Mouse (Mus musculus): ENCODE results near the gene Cdc42se2.

Cdc42se2 gene

DNA sequence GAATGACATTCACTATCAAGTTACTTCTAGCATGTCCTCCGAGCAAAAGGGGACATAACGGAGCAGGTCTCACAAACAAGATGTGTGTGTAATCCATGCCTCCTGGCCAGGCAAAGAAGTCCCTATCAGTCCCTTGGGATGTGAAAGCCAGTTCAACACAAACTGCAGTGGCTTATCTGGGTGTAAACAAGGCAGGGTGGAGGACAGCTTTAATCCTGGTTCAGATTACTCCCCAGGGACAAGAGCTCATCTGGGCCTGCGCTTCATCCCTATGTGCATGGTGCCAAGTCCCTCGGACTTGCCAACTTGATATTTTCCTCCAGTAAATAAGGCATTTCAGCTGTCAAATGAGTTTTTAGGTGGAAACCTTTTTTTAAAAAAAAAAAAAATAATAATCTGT is 36.0 kb downstream of the Cdc42se2 start:
- DNase-seq = no peak

DNA sequence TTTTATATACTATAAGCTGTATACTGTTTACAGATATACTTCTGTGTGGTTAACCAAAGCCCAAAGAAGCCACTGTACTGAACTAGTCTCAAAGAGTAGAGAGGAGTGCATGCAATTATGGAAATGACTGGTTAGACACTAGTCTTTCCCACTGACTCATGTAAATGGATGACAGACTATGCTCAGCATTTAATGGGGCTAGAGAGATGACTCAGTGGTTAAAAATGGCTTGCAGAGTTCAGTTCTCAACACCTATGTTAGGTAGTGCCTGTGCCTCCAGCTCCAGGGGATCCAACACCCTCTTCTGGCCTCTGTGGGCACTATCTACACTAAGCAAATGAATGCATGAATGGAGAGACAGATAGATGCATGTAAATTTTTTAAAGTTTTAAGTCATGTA is 38.6 kb downstream of the Cdc42se2 start:
- no peak for DNase-seq

DNA sequence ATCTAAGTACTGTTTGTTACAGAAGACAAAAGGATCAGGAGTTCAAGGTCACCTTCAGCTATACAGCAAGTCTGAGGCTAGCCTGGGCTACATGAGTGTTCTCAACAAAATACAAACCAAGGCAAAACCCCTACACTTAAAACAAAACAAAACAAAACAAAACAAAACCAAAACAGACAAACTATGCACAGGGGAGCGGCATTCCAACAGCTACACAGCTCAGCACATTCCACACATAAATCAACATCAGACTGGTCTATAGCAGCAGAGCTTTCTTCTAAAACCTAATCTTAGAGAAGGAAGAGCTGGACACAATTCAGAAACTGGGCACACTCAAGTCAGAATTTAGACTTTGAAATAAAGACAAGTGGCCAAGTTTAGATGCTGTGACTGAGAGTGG is 43.2 kb downstream of the Cdc42se2 start:
- DNase-seq = no peak

DNA sequence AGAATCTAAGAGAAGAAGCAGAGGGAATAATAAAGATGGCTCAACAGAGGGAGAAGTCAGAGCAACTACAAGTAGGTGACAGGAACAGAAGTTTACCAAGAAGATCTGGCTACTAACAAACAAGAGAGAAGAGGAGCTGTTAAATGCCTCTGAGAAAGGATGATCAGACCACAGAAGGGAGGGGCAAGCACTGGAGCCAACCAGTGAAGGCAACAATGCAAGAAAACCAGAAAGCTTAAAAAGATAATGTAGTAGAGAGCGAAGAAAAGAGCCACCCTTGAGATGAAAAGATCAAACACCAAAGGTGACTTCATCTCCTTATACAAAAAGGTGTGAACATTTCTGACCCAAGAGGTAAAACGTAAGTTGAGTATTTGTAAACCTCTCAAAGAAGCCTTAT is 46.1 kb downstream of the Cdc42se2 start:
- DNase-seq = no peak

DNA sequence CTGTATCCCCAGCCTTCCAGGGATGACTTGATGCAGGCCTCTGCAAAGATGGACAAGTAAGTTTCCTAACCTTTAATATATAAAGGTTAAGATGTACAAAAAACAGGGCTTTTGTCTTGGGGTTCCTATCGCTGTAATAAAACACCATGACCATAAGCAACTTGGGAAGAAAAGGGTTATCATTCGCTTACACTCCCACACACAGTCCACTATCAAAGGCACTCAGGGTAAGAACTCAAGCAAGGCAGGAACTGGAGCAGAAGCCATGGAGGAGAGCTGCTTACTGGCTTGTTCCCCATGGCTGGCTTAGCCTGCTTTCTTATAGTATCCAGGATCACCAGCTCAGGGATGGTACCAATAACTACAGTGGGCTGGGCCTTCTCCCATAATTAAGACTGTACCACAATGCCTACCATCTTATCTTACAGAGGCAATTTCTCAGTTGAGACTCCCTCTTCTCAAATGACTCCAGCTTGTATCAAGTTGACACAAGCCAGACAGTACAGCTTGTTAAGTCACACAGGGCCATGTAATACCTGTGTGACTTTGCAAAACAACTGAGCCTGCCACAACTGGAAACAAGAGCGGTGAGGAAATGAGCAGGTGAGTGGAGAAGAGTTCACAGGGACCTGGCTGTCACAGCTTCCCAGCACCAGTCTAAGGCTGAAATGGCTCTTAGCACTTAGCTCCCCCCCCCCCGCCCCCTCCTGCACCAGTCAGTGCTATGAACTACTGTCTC is 48.3 kb downstream of the Cdc42se2 start:
- DNase-seq = no peak

DNA sequence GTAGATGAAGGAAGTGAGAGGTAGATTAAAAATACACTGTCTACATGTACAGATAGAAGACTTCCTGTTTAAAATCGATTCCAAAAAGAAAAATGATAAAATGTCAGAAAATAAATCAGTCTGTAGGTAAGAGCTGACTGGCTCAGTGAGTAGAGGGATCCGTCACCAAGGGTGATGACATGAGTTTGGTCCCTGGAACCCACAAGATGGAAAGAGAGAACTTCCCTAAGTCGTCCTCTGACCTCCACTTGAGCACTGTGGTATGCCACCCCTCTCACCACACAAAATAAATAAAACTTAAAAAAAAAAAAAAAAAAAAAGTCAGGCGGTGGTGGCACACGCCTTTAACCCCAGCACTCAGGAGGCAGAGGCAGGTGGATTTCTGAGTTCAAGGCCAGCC is 50.6 kb downstream of the Cdc42se2 start:
- no peak for DNase-seq

DNA sequence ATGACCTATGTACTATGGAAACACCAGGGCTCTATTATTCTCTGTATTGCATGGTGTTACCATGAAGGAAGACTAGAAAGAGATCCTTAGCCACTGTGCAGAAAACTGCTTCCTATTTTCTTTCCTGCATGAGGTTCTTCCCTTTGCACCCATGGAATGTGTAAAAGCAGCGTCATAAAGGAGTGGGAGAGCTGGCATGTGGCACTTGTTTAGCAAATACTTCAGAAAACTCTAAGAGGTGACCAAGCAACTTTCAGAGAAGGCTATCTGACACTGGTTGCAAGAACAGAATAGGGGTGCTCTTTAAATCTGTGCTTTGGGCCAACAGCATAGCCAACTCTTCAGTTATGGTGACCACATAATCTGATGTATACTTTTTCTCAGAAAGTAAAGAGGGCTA is 52.4 kb downstream of the Cdc42se2 start:
- no peak for DNase-seq

DNA sequence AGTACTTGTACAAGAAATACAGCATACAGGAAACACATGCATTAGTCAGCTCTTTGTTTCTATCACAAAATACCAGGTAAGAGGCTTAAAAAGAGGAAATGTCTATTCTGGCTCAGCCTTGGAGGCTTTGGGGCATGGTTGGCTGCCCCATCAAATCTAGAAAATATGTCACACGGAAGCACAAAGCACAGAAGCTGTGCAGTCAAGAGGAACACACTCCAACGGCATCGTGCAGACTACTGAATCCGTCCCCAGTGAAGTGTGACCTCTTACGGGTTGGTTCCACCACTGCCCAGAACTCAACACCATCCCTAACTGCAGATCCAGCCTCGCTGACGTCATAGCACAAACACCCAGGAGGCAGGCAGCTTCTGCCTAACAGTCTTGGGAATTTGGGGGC is 53.9 kb downstream of the Cdc42se2 start:
- peak; percentile 10 for DNase-seq

DNA sequence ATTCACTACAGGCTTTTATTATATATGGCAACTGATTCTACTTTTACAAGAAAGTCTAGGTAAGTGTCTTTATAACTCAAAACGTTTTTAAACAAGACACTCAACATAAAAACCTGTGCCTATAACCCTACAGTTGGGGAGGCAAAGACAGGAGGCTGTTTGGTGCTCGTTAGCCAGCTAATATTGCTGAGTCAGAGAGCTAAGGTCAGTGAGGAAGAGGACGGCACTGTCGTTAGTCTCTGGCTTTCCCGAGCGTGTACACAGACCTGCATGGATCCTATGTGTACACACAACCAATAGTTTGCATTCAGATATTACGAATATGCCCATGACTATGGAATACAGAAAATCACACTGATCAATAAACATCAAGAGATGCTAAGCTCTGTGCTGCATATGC is 56.1 kb downstream of the Cdc42se2 start:
- DNase-seq = no peak

DNA sequence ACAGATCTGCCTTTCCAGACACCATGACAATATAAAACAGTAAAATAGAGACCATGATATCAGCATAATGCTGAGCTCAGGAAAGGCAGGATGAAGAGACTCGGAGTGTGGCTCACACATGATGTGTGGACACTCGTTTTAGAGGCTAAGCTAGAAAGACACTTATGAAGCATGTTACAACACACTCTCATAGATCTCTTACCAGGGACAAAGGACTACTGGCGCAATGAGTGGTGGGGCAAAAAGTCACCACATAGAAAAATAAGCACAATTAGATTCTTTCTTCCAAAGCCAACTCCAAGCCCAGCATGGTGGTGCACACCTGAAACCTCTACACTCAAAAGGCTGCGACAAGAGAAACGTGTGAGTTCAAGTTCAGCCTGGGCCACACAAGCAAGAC is 56.5 kb downstream of the Cdc42se2 start:
- no peak for DNase-seq

DNA sequence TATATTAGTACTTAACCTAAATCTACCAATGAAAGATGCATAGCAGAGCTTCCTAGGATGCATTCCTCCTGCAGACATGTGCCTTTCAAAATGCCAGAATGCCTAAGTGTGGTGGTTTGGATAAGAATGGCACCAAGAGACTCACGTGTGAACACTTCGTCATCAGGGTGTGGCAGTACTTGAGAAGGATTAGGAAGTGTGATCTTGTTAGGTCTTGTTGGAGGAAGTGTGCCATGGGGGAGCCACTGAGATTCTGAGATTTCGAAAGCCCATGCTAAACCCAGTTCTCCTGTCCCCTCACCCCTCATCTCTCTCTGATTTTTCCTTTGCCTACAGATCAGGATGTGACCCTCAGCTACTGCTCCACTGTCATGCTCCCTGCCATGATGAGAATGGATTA is 58.2 kb downstream of the Cdc42se2 start:
- no peak for DNase-seq

DNA sequence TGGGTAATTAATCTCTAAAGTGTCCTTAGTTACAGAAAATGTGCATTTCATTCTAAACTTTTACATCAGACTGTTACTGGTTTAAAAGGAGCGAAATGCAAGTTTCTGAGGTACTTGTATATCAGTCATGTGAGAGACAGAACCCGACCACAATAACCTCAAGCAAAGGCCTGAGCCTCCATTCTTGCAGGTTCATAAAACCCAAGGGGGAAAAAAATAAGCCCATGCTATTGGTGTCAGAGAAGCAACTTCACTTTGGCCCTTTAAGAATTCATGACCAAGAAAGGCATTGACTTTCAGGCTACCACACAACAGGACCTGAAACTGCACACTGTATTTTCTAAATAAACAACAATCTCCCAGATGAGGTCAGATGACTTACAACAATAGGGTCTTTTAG is 59.1 kb downstream of the Cdc42se2 start:
- DNase-seq = no peak

DNA sequence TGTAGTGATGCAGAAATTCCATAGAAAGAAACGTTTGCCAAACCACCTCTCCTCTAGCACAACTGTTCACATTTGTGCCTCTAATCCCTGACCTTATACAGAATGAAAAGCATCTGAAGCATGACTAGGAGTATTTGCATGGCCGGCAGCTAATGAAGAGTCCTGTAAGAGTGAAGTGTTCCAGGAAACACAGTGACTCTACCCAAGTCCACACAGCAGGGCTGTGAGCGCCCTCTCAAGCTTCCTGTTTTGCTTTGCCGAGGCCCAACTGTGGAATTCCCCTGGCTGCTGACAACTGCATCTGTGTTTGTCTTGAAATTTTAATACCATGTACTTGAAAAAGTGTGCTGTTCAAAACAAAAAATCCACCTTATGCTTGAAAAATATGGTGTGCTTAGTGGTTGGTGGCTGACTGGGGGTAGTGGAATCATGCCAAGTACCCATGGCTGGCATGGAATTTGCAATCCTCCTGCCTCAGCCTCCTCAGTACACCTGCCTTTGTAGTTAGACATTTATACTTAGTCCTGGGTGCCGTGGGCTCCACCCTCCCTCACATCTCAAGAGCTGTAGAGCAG is 60.1 kb downstream of the Cdc42se2 start:
- no peak for DNase-seq

DNA sequence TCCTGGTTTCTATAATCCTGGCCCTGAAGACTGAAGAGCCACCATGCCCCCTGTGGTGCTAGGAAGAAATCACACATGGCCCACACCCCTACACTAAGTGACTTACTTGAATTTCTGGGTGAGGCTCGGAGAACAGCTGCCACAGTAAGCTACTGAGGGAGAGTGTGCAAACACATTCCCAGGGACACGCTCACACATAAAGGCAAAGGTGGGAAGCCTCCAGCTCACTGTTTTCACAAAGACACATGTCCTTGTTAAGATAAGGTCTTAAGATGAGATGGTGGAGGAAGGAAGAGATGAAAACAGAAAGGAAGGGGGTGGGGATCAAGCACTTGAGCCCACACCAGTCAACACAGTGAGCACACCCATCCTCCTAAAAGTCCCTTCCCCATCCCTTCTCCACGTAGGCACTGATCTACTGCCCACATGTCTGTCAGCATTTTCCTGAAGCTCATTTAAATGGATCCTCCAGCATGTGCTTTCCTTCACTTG is 60.9 kb downstream of the Cdc42se2 start:
- DNase-seq = no peak

DNA sequence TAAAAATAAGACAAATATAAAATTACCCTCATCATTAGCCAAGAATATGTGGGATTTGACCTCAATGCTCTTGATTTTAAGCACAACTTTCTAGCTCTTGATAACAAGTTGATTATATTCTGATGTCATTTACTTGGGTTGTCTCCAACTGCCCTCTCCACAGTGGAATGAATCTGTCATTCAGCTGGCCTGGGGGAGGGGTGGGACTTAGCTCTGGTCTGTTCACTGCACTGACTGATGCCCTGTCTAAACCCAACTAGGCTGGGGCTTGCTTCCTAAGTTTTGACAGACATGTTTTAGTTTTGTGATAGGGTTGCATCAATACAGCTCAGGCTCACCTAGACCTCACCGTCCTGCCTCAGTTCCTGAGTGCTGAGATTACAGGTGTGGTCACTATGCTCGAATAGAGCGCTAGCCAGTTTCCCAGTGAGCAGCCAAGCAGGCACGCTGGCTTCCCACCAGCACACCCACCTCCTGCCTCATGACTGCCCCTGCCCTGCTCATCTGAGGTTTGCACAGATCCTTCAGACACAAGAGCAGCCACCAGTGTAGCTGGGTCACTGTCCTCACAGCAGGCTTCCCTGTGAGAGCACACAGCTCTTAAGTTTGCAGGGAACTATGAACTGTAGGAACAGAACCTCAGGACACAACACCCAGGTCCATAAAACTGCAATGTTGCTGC is 63.0 kb downstream of the Cdc42se2 start:
- no peak for DNase-seq

DNA sequence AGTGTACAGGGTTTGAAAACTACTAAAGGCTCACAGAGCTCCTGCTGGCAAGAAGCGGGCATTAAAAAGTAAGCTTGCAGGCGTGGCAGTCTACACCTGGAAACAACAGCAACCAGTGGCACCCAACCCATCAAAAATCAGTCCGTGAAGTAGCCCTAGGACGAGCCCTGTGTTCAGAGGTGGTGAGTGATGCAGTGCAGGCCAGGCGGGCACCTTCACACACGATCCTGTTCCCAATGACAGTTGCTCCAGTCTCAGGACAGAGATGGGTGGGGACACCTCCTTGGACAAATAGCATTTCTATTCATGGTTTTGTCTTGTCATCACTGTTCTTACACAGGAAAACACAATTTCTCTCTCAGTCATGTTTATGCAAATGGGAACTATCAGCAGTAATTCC is 65.4 kb downstream of the Cdc42se2 start:
- no peak for DNase-seq

DNA sequence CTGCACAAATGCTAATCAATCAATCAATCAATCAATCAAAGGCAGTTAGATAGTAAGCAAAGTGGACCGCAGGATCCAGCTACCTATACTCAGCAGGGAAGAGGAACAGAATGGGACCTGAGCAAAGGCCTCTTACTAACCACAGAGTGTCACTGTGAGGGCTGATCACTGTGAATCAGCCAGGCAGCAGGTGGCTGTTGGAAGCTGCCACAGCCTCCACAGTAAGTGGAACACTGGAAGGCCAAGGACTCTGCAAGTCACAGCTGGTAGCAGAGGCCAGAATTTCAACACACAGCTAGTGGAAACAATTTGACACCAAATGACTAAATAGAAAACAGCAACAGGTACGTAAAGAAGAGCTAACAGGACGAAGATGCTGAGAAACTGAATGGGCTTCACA is 68.9 kb downstream of the Cdc42se2 start:
- DNase-seq = no peak

DNA sequence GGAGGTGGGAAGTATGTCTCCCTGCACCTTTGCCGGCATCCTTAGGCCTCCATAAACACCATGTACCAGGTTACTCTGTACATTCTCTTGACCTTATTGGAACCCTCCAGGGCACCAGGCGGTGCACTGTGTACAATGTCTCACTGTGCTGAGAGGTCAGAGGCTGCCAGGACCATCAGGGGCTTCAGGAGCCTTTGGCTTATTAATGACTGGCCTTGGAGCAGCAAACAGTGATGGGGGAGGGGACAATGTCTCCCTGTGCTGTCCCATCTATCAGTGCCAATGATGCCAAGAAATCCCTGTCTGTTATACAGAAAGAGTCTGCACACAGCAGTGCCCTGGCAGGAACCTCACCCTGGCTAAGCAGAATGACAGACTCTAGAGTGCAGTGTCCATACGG is 69.6 kb downstream of the Cdc42se2 start:
- DNase-seq = no peak

DNA sequence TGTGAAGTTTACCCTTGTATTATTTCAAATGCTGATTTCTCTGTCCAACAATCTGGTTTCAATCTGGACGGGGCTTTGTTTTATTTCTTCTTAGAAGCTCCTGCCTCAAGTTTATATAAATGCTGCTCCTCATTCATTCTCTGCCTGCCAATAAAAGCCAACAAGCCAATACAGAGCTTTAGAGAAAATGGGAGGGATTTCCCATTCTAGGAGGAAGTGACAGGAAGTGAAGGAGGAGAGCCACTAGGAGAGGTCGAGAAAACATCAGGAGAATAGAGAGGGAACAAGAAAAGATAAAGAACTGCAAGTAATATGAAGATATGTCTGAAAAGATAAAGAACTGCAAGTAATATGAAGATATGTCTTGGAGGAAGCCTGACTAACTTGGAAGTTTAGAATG is 74.6 kb downstream of the Cdc42se2 start:
- DNase-seq = no peak

DNA sequence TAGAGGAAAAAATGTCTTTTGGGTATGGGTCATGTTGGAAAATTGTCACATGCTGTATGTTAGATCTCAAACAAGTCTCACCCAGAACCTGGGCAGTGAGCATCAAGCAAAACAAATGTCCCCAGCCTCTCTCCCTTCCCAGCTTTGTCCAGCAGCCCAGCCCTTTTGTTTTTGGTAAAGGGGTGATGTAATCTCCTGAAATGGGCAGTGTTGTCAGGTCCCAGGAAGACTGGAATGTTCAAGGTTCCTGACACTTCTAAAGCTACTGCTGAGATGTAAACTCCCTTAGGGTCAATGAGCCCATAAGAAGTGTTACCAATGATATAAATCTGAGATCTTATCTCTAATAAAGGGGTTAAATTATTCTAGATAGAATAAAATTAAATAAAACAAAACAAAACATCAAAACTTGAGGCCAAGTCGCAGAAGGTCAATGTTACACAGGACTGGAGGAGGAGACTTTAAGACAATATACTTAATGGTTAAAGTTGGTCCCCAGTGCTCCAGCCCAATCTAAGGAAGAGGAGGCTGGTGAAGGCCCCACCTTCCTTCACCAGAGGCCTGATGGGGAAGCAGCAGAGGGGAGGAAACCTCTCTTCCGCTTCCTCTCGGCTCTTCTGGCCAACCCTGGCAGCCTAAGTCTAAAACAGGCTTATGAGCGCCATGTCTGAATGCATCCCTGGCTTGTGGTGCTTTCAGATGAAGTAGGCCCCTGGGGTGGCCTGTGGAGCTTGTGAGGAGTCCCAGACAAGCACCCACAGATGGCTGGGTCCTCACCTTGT is 76.8 kb downstream of the Cdc42se2 start:
- DNase-seq = no peak

DNA sequence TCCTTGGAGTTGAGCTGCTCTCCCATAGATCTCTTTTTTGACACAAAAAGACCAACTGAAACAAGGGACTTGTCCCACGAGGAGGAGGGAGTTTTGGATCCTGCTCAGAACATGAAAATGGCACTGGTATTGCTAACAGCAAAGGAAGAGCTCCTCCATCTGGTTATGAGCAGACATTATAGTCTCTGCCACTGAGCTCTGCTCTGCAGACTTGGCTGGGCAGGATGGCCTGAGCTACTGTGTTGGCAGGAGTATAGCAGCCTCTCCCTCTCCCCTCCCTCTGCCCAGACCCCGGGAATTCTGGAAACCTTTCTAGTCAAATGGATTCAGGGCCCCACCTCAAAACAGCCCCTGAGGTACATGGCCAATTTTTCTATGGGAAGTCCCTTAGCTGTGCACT is 77.8 kb downstream of the Cdc42se2 start:
- no peak for DNase-seq

DNA sequence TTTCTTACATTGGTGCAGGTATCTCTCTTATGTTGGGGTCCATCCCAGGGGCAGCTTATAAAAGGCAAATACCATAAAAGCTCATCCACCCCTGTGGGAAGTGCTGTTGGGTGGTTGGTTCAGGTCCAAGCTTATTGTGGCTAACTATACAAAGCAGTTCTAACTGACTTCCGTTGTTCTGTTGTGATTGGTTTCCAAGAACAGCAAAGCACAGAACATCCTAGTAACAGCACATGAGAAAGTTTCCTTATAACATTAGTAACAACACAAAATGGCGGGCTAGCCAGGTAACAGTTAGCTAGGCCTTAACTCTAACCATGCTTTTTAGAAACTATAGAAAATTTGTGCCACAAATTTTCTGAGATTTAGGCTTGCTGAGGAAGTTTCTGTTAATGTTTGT is 79.3 kb downstream of the Cdc42se2 start:
- DNase-seq = no peak

DNA sequence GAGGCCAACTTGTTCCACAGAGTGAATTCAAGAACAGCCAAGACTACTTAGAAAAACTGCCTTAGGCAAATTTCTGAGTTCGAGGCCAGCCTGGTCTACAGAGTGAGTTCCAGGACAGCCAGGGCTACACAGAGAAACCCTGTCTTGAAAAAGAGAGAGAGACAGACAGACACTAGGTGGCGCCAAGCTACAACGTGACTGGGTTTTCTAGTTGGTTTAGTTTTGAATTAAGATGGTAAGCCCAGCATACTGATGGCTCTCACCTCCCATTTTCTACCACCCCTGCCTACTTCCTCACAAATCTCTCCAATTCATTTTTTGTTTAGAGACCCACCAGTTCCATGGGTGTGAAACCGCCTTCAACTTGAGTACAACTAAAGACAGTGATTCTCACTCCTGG is 84.2 kb downstream of the Cdc42se2 start:
- peak; percentile 65 for DNase-seq

DNA sequence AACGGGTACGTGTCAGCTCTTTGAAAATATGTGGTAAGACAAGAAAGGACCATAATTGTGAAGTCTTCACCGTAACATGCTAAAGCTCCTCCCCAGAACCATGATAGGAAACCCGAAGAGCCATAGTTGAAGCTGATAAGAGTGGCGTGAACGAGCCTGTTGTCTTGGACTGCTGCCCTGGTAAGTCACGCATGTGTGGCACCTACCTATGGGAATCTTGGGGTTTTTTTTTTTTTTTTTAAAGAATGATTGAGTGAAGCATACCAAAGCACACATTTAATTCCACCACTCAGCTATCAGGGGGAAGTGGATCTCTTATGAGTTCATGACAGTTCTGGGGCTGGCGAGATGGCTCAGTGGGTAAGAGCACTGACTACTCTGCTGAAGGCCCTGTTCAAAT is 85.6 kb downstream of the Cdc42se2 start:
- DNase-seq = no peak

Measured in kidney, adult 11 months (tissue).